Mouse (Mus musculus): ENCODE measurements around the gene Esf1. TPM values are rescaled to one million over a fixed set of nuclear protein-coding genes. Genes with fewer than 3 reads are reported as not detected.

Esf1 gene
- total and polyA plus RNA-seq, 3 experiments, result 27.3 to 73.2 (median 41.8) TPM

- Histone ChIP-seq H3K79me2 (replicated peaks; ENCODE audit: control insufficient read depth, extremely low read depth, insufficient read depth, poor library complexity, severe bottlenecking) (no peaks in the 10 kb centered on the region), H3K36me3 (replicated peaks in 1 of 2; ENCODE audit: control insufficient read depth in 1 of 2, insufficient read depth in 1 of 2, low read length in 1 of 2) (no peaks in the 10 kb centered on the region), H3K4me1 (ENCODE audit: control insufficient read depth in 1 of 2, insufficient read depth in 2 of 2) (no peaks in the 10 kb centered on the region), H3K27ac (ENCODE audit: insufficient read depth, low read depth) (no peak overlapping the region), H3K27me3 (replicated peaks) (no peaks in the 10 kb centered on the region), H3K9me3 (replicated peaks; ENCODE audit: low read length) (no peaks in the 10 kb centered on the region), H3K9ac (ENCODE audit: insufficient read depth, low read depth) (no peak overlapping the region), H3K4me3 (replicated peaks in 1 of 3; ENCODE audit: low read depth in 2 of 3, low read length in 2 of 3, poor library complexity in 1 of 3) (no peak overlapping the region), H3K4me2 (ENCODE audit: insufficient read depth, low read depth, poor library complexity, severe bottlenecking) (no peak overlapping the region)
- in situ Hi-C loops (cut with MboI; ENCODE audit: low pct_ligation_motif_present, low pct_unique_long_range_greater_than_20kb, low sequenced_read_pairs), result no loop called here
- TF ChIP-seq MAZ (IDR thresholded peaks at IDR 0.05; ENCODE audit: low read depth, low read length) (no peak), TCF12 (IDR thresholded peaks at IDR 0.05; ENCODE audit: low read depth, low read length) (no peak), MXI1 (IDR thresholded peaks at IDR 0.05; ENCODE audit: low read depth, low read length) (no peak), NELFE (IDR thresholded peaks at IDR 0.05; ENCODE audit: low read depth, low read length) (no peak), NRF1 (IDR thresholded peaks at IDR 0.05; ENCODE audit: low read depth, low read length) (no peak), ZC3H11A (IDR thresholded peaks at IDR 0.05; ENCODE audit: low read depth, low read length) (no peak), SIN3A (IDR thresholded peaks at IDR 0.05; ENCODE audit: low read length) (no peak), JUN (IDR thresholded peaks at IDR 0.05; ENCODE audit: insufficient read depth, low read depth, low read length) (no peak), ZNF384 (IDR thresholded peaks at IDR 0.05; ENCODE audit: low read depth, low read length) (no peak), SMC3 (IDR thresholded peaks at IDR 0.05; ENCODE audit: low read depth, low read length) (no peak), UBTF (IDR thresholded peaks at IDR 0.05; ENCODE audit: low read depth, low read length) (no peak), MYC (IDR thresholded peaks at IDR 0.05; ENCODE audit: low read depth, low read length) (no peak)
- dilution Hi-C loops (cut with MboI; ENCODE audit: extremely low pct_ligation_motif_present, extremely low pct_unique_long_range_greater_than_20kb, low sequenced_read_pairs), result no loop called here
- no peak for DNase-seq (ENCODE audit: extremely low read depth)
Measured at GRCm38 (mm10) chr2:140214519-140215027, 44.2 kb upstream of the Esf1 start.

- dilution Hi-C loops (cut with MboI; ENCODE audit: extremely low pct_ligation_motif_present, extremely low pct_unique_long_range_greater_than_20kb, low sequenced_read_pairs) (no loop called here), in situ Hi-C loops (cut with MboI; ENCODE audit: low pct_ligation_motif_present, low pct_unique_long_range_greater_than_20kb, low sequenced_read_pairs) (no loop called here)
- H3K27me3 ChIP-seq (replicated peaks), result no peaks in the 10 kb centered on the region
- no peaks in the 10 kb centered on the region for H3K79me2 ChIP-seq (replicated peaks; ENCODE audit: control insufficient read depth, extremely low read depth, insufficient read depth, poor library complexity, severe bottlenecking)
- no peak for TF ChIP-seq JUN (IDR thresholded peaks at IDR 0.05; ENCODE audit: insufficient read depth, low read depth, low read length)
- no peak for TF ChIP-seq E2F4 (IDR thresholded peaks at IDR 0.05; ENCODE audit: insufficient replicate concordance, low read depth, low read length)
- no peak for TF ChIP-seq ELF1 (IDR thresholded peaks at IDR 0.05; ENCODE audit: low read depth, low read length)
- no peak for TF ChIP-seq MAX (IDR thresholded peaks at IDR 0.05; ENCODE audit: low read length)
- no peak for TF ChIP-seq POLR2AphosphoS2 (IDR thresholded peaks at IDR 0.05; ENCODE audit: low read depth, low read length)
- TF ChIP-seq NELFE (IDR thresholded peaks at IDR 0.05; ENCODE audit: low read depth, low read length), result no peak
- TF ChIP-seq PAX5 (IDR thresholded peaks at IDR 0.05; ENCODE audit: low read length), result no peak
- no peak for TF ChIP-seq USF2 (conservative IDR thresholded peaks at IDR 0.05; ENCODE audit: low read depth, low read length)
- TF ChIP-seq ETS1 (conservative IDR thresholded peaks at IDR 0.05; ENCODE audit: low read depth, low read length), result no peak
- no peak for TF ChIP-seq MEF2A (IDR thresholded peaks at IDR 0.05; ENCODE audit: borderline replicate concordance, low read depth, low read length)
- no peak for TF ChIP-seq RAD21 (IDR thresholded peaks at IDR 0.05; ENCODE audit: low read depth, low read length)
- H3K9me3 ChIP-seq (replicated peaks; ENCODE audit: low read length), result no peaks in the 10 kb centered on the region
- no peaks in the 10 kb centered on the region for H3K4me1 ChIP-seq (ENCODE audit: control insufficient read depth in 1 of 2, insufficient read depth in 2 of 2)
- peaks cover 16 to 68% of the 10 kb centered on the region in 2 experiments for H3K36me3 ChIP-seq (replicated peaks in 1 of 2; ENCODE audit: control insufficient read depth in 1 of 2, insufficient read depth in 1 of 2, low read length in 1 of 2)
- no peak for DNase-seq (ENCODE audit: extremely low read depth)
- no peak overlapping the region for H3K4me2 ChIP-seq (ENCODE audit: insufficient read depth, low read depth, poor library complexity, severe bottlenecking)
- no peak overlapping the region for H3K9ac ChIP-seq (ENCODE audit: insufficient read depth, low read depth)
- no peak overlapping the region for H3K27ac ChIP-seq (ENCODE audit: insufficient read depth, low read depth)
- no peak overlapping the region for H3K4me3 ChIP-seq (replicated peaks in 1 of 3; ENCODE audit: low read depth in 2 of 3, low read length in 2 of 3, poor library complexity in 1 of 3)
Measured at GRCm38 (mm10) chr2:140203756-140204155, 33.4 kb upstream of the Esf1 start.
